Mouse (Mus musculus): Measurements from ENCODE around the gene Cgn. TPM values are rescaled to one million over a fixed set of nuclear protein-coding genes. Genes with fewer than 3 reads are reported as not detected.
"Not testable (repeated sequence)": the region's sequence is repeated elsewhere in the genome, so short reads cannot be mapped to it uniquely, and the experiment has no call there.

Cgn gene
- polyA plus RNA-seq, 1 experiment from 2014 or later: 8.7 TPM

DNA sequence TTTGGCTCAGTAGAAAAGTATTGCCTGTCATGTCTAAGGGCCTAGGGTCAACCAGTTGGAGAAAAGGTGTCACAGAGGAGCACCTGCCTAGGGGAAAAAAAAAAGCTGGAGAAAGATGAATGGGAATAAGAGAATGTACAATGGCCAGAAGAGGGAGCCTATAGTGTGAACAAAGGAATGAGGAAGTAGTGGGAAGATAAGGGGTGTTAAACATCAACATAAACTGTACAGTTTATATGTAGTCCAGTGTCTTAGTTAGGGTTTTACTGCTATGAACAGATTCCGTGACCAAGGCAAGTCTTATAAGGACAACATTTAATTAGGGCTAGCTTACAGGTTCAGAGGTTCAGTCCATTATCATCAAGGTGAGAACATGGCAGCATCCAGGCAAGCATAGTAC is 2.8 kb upstream of the Cgn start:
- 65% methylated on average over 1 of the region's 1 CpGs for WGBS (ENCODE audit: insufficient replicate concordance)
- no peaks in the 10 kb centered on the region for H3K36me3 ChIP-seq

GRCm38 (mm10) chr3:94787122-94787780 is 959 bp upstream of the Cgn start:
- Histone ChIP-seq H3K27me3 (replicated peaks) (peaks cover 59% of the 10 kb centered on the region), H3K27ac (no peak overlapping the region), H3K4me2 (peak overlapping the region; percentile 89), H3K9ac (no peak overlapping the region), H3K4me1 (peaks cover 12% of the 10 kb centered on the region), H3K9me3 (replicated peaks) (no peaks in the 10 kb centered on the region), H3K4me3 (peak overlapping the region; percentile 56), H3K36me3 (no peaks in the 10 kb centered on the region)
- ATAC-seq: no peak
- WGBS (ENCODE audit: insufficient replicate concordance): 6% methylated on average over 10 of the region's 11 CpGs

More for the DNA sequence above, 2.8 kb upstream of the Cgn start:
- Histone ChIP-seq H3K27me3 (replicated peaks) (peaks cover 44% of the 10 kb centered on the region), H3K4me3 (no peak overlapping the region), H3K4me2 (no peak overlapping the region), H3K27ac (no peak overlapping the region), H3K9ac (no peak overlapping the region), H3K4me1 (peaks cover 24% of the 10 kb centered on the region), H3K9me3 (replicated peaks) (no peaks in the 10 kb centered on the region)
- no peak for ATAC-seq

- Histone ChIP-seq H3K9ac (peak overlapping the region; percentile 51), H3K4me2 (peak overlapping the region; percentile 89), H3K27ac (no peak overlapping the region), H3K36me3 (no peaks in the 10 kb centered on the region), H3K9me3 (replicated peaks) (no peaks in the 10 kb centered on the region), H3K4me1 (peaks cover 12% of the 10 kb centered on the region), H3K27me3 (replicated peaks) (peaks cover 65% of the 10 kb centered on the region), H3K4me3 (peak overlapping the region; percentile 56)
- 2% methylated on average over 14 of the region's 14 CpGs for WGBS (ENCODE audit: insufficient replicate concordance)
- ATAC-seq: peak; percentile 25; the same call in 1 of the 2 replicates
Measured at GRCm38 (mm10) chr3:94785958-94786357, 334 bp downstream of the Cgn start.

- Histone ChIP-seq H3K9me3 (replicated peaks) (no peaks in the 10 kb centered on the region), H3K27ac (peak overlapping the region; percentile 46), H3K27me3 (replicated peaks) (peaks cover 76% of the 10 kb centered on the region), H3K4me2 (peak overlapping the region; percentile 25), H3K9ac (no peak overlapping the region), H3K4me1 (peaks cover 12% of the 10 kb centered on the region), H3K36me3 (no peaks in the 10 kb centered on the region), H3K4me3 (no peak overlapping the region)
- no peak for ATAC-seq
- WGBS (ENCODE audit: insufficient replicate concordance): 43% methylated on average over 5 of the region's 5 CpGs
Measured at GRCm38 (mm10) chr3:94784171-94784701, 2.1 kb downstream of the Cgn start.

DNA sequence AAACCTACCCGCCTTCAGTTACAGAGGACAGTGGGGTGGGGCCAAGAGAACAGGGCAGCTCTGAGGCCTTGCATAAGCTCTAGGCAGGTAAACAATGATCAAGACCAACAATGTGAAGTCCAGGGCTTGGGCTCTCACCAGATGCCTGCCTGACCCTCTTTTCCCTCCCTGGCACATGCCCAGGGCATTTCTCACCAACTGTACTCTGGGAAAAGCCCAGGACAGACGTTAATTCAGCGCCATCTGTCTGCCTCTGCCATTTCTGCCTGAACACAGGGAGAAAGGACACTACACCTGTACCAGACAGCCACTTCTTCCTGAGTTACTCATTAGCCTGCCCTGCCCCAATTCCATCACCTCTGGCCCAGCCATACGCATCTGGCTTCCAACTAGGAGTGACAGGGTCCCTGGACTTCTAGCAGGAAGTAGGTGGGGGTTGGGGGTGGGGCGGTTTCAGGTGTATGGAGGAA is 2.8 kb downstream of the Cgn start:
- peaks cover 78% of the 10 kb centered on the region for H3K27me3 ChIP-seq (replicated peaks)
- H3K4me1 ChIP-seq: peaks cover 12% of the 10 kb centered on the region
- H3K4me3 ChIP-seq: no peak overlapping the region
- H3K36me3 ChIP-seq: no peaks in the 10 kb centered on the region
- no peak overlapping the region for H3K9ac ChIP-seq
- peak overlapping the region; percentile 12 for H3K27ac ChIP-seq
- ATAC-seq: peak; percentile 68
- H3K9me3 ChIP-seq (replicated peaks): no peaks in the 10 kb centered on the region
- WGBS (ENCODE audit: insufficient replicate concordance): 51% methylated on average over 5 of the region's 5 CpGs
- H3K4me2 ChIP-seq: 0 out of 2 replicates have a peak overlapping the region, but pooled peaks have one; percentile 24

DNA sequence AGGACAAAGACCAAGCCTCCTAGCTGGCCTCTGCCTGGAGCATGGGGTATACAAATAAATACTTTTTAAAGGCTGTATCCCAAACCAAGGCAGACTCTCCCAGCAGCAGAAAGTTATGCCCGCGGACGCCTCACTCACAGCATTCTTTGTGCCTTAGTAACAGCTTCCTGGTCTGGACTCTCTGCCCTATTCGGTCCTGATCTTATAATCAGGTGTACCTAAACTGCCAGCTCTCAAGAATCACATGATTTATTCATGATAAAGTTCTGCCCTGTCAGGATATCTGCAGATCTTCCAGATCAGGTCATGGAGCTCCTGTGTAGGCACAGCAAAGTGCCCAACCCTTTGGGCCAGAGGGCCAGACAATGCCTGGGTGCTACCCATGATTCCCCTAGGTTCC is 3.4 kb downstream of the Cgn start:
- Histone ChIP-seq H3K4me1 (peaks cover 12% of the 10 kb centered on the region), H3K27ac (peak overlapping the region; percentile 12), H3K4me2 (no peak overlapping the region), H3K9ac (no peak overlapping the region), H3K9me3 (replicated peaks) (no peaks in the 10 kb centered on the region), H3K36me3 (no peaks in the 10 kb centered on the region), H3K4me3 (no peak overlapping the region), H3K27me3 (replicated peaks) (peaks cover 78% of the 10 kb centered on the region)
- 59% methylated on average over 4 of the region's 4 CpGs for WGBS (ENCODE audit: insufficient replicate concordance)
- ATAC-seq: peak; percentile 6; the same call in 1 of the 2 replicates

GRCm38 (mm10) chr3:94781356-94781755 is 4.9 kb downstream of the Cgn start:
- H3K27ac ChIP-seq: no peak overlapping the region
- H3K9me3 ChIP-seq (replicated peaks): no peaks in the 10 kb centered on the region
- peaks cover 63% of the 10 kb centered on the region for H3K27me3 ChIP-seq (replicated peaks)
- H3K9ac ChIP-seq: no peak overlapping the region
- H3K36me3 ChIP-seq: no peaks in the 10 kb centered on the region
- H3K4me2 ChIP-seq: no peak overlapping the region
- WGBS (ENCODE audit: insufficient replicate concordance): 31% methylated on average over 3 of the region's 3 CpGs
- ATAC-seq: no peak
- peaks cover 8% of the 10 kb centered on the region for H3K4me1 ChIP-seq
- H3K4me3 ChIP-seq: no peak overlapping the region

DNA sequence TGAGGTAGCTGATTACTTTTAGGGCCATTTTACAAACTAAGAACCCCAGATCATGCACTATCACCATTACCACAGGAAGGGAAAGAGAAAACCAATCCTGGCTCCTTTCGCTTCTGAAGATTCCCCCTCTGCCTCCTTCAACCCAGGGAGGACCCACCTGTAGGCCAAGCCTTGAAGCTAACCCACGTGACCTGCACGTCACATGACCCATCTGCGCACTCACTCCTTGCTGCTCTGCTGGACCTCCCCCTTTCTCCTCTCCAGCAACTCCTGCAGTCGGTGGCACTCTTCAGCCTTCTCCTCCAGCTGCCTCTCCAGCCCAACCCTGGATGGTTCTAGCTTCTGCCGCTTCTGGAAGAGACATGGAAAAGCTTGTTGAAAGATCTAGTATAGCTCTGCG is 10.4 kb downstream of the Cgn start:
- no peak for ATAC-seq
- H3K27me3 ChIP-seq (replicated peaks): peaks cover 37% of the 10 kb centered on the region
- no peak overlapping the region for H3K27ac ChIP-seq
- H3K9me3 ChIP-seq (replicated peaks): no peaks in the 10 kb centered on the region
- peaks cover 4% of the 10 kb centered on the region; the same call in 1 of the 2 replicates for H3K36me3 ChIP-seq
- no peaks in the 10 kb centered on the region for H3K4me1 ChIP-seq
- H3K9ac ChIP-seq: no peak overlapping the region
- WGBS (ENCODE audit: insufficient replicate concordance): 66% methylated on average over 7 of the region's 7 CpGs
- H3K4me3 ChIP-seq: no peak overlapping the region
- H3K4me2 ChIP-seq: no peak overlapping the region

GRCm38 (mm10) chr3:94774039-94774438 is 12.3 kb downstream of the Cgn start:
- no peak for ATAC-seq
- H3K27me3 ChIP-seq (replicated peaks): peaks cover 30% of the 10 kb centered on the region
- H3K9ac ChIP-seq: no peak overlapping the region
- H3K4me3 ChIP-seq: no peak overlapping the region
- no peak overlapping the region for H3K4me2 ChIP-seq
- H3K9me3 ChIP-seq (replicated peaks): no peaks in the 10 kb centered on the region
- 73% methylated on average over 11 of the region's 11 CpGs for WGBS (ENCODE audit: insufficient replicate concordance)
- H3K36me3 ChIP-seq: peaks cover 4% of the 10 kb centered on the region; the same call in 1 of the 2 replicates
- no peaks in the 10 kb centered on the region for H3K4me1 ChIP-seq
- no peak overlapping the region for H3K27ac ChIP-seq

DNA sequence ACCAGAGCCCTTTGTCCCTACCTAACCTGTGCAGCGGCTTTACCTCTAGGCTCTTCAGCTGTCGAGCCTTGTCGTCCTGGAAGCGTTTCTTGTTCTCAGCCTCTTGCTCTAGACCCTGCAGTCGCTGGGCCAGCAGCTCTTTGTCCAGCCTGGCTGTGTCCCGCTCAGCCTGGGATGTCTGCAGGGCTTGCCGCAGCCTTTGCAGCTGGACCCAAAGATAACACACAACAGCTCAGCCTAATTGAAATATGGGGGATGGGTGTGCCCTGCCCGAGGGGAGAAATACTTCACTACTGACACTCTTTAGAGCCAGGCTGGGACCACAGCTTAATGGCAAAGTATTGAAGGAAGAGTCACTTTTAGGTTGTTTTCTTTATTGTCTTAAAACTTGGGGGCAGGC is 20.8 kb downstream of the Cgn start:
- Histone ChIP-seq H3K4me2 (peak overlapping the region; percentile 56), H3K27ac (peak overlapping the region; percentile 65; the same call in 1 of the 2 replicates), H3K4me3 (peak overlapping the region; percentile 14), H3K27me3 (replicated peaks) (peaks cover 16% of the 10 kb centered on the region; the same call in 1 of the 2 replicates), H3K9ac (peak overlapping the region; percentile 28; the same call in 1 of the 2 replicates), H3K4me1 (peaks cover 12% of the 10 kb centered on the region)
- peak; percentile 90 for ATAC-seq
- H3K9me3 ChIP-seq (replicated peaks); H3K36me3 ChIP-seq: not testable (repeated sequence)
- 35% methylated on average over 8 of the region's 8 CpGs for WGBS (ENCODE audit: insufficient replicate concordance)

DNA sequence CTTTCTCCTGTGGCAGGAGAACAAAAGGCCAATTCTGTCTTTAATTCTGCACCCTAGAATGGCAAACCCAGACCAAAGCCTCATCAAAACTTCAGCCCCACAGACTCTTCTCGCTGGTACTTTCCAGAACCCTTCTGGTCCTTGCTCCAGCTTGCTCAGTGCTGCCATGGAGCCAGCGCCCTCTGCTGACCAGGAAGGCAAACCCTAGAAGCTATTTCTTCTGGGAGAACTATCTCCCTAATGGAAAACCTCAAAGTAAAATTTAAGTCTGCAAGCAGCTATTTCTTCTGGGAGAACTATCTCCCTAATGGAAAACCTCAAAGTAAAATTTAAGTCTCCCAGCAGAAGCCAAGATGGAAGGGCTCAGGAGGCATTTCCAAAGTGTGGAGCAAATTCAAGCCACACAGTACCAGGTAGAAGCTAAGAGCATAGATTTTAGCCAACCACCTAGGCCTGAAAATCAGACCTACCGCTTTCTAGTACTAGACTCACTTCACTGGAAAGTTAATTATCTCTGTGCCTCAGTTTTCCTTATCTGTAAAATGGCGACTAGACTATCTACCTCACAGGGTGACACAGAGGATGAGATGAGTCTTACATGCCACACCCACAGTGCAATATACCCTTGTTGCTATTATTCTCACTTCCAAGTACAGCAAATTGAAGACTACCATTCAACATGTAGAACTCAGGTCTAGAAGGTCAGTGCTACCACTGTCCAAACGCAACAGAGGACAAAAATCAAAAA is 21.6 kb downstream of the Cgn start:
- Histone ChIP-seq H3K4me1 (peaks cover 12% of the 10 kb centered on the region), H3K4me2 (peak overlapping the region; percentile 56), H3K27me3 (replicated peaks) (peaks cover 16% of the 10 kb centered on the region)
- not testable (repeated sequence) for H3K9me3 ChIP-seq (replicated peaks); H3K27ac ChIP-seq; H3K9ac ChIP-seq; H3K4me3 ChIP-seq; H3K36me3 ChIP-seq
- peak; percentile 81 for ATAC-seq
- 37% methylated on average over 5 of the region's 5 CpGs for WGBS (ENCODE audit: insufficient replicate concordance)

DNA sequence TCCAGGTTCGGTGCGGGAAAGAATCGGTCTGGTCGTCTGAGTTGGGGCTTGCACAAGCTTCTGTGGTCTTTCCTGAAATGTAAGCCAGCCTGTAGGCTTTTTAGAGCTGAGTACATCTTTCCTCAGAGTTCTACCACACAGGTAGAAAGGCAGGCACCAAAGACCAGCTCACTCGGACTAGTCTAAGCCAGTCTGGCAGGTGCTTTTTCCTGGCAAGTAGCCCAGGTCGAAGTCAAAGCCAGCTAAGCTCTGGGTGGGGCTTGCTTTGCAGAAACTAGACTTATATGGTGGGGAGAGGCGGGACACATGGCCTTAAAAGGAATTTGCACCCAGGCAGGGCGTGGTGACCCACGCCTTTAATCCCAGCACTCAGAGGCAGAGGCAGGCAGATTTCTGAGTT is 27.9 kb downstream of the Cgn start:
- 21% methylated on average over 4 of the region's 9 CpGs for WGBS (ENCODE audit: insufficient replicate concordance)
- peak; percentile 80 for ATAC-seq

More for the DNA sequence above, 27.9 kb downstream of the Cgn start:
- Histone ChIP-seq H3K4me2 (0 out of 2 replicates have a peak overlapping the region, but pooled peaks have one; percentile 37), H3K4me1 (peaks cover 11% of the 10 kb centered on the region; the same call in 1 of the 2 replicates), H3K27me3 (replicated peaks) (peaks cover 32% of the 10 kb centered on the region)
- not testable (repeated sequence) for H3K36me3 ChIP-seq; H3K4me3 ChIP-seq; H3K9me3 ChIP-seq (replicated peaks); H3K9ac ChIP-seq; H3K27ac ChIP-seq
